Mouse (Mus musculus) hindbrain, embryonic 13.5 days (tissue): ENCODE data around the gene Crhr2. TPM values are rescaled to one million over a fixed set of nuclear protein-coding genes. Genes with fewer than 3 reads are reported as not detected.

ENCODE experiments used
- ATAC-seq: fragments of 200-750 bp; cut with Nextera tagmentation; 2 replicates; pipeline ENCODE4 v1.8.0; 2017; ENCODE audit warnings: moderate TSS enrichment; ENCODE audit not compliant: low FRiP score
- H3K27ac ChIP-seq: fragments of 300-500 bp; sonication (generic); 2 replicates; pipeline ENCODE4 v1.5.1; 2015; ENCODE audit warnings: inconsistent platforms, mild to moderate bottlenecking, moderate library complexity
- H3K27me3 ChIP-seq: fragments of 300-500 bp; sonication (generic); 2 replicates; pipeline ENCODE4 v1.6.1; 2015; ENCODE audit warnings: mild to moderate bottlenecking, inconsistent platforms
- H3K36me3 ChIP-seq: fragments of 300-500 bp; sonication (generic); 2 replicates; pipeline ENCODE4 v1.6.1; 2015; ENCODE audit warnings: mild to moderate bottlenecking, inconsistent platforms
- H3K4me1 ChIP-seq: fragments of 300-500 bp; sonication (generic); replicated peaks from 2 replicates; pipeline ENCODE4 v1.6.1; 2015; ENCODE audit warnings: inconsistent platforms
- H3K4me2 ChIP-seq: fragments of 300-500 bp; sonication (generic); 2 replicates; pipeline ENCODE4 v1.6.1; 2015; ENCODE audit warnings: inconsistent platforms, mild to moderate bottlenecking, moderate library complexity
- H3K4me3 ChIP-seq: fragments of 300-500 bp; sonication (generic); 2 replicates; pipeline ENCODE4 v1.5.1; 2015; ENCODE audit warnings: mild to moderate bottlenecking, inconsistent platforms
- H3K9ac ChIP-seq: fragments of 300-500 bp; sonication (generic); 2 replicates; pipeline ENCODE4 v1.6.1; 2015; ENCODE audit warnings: mild to moderate bottlenecking, inconsistent platforms
- H3K9me3 ChIP-seq: fragments of 300-500 bp; sonication (generic); 2 replicates; pipeline ENCODE4 v1.6.1; 2016; ENCODE audit warnings: inconsistent platforms
- WGBS: fragments of 180-500 bp; shearing (Covaris S2); methylation state at CpG from one replicate; pipeline ENCODE4 v1.1.7; 2015; 5-methylcytosine and 5-hydroxymethylcytosine counted together
- polyA plus RNA-seq: library from polyadenylated mRNA; unstranded; fragments of >200 nt; fragmentation: Nextera tagmentation; extraction: Ambion mirVana; gene quantifications from 2 replicates; pipeline ENCODE4 v1.2.1, GENCODE M21; 2015

Crhr2 gene
- polyA plus RNA-seq, 1 experiment from 2014 or later: 0.48 TPM

GRCm38 (mm10) chr6:55108358-55108757 lies 24.5 kb downstream of the Crhr2 start:
- H3K4me1 ChIP-seq: no peaks in the 10 kb centered on the region
- no peak overlapping the region for H3K4me3 ChIP-seq
- H3K27me3 ChIP-seq: peaks cover 44% of the 10 kb centered on the region
- H3K36me3 ChIP-seq: no peaks in the 10 kb centered on the region
- H3K9ac ChIP-seq: no peak overlapping the region
- no peak for ATAC-seq
- H3K9me3 ChIP-seq: no peaks in the 10 kb centered on the region; the same call in 1 of the 2 replicates
- no peak overlapping the region for H3K27ac ChIP-seq
- WGBS: 20% methylated on average over 7 of the region's 7 CpGs
- no peak overlapping the region for H3K4me2 ChIP-seq

- no peak overlapping the region for H3K27ac ChIP-seq
- no peaks in the 10 kb centered on the region for H3K27me3 ChIP-seq
- no peak overlapping the region for H3K4me3 ChIP-seq
- no peak for ATAC-seq
- no peak overlapping the region for H3K9ac ChIP-seq
- no peaks in the 10 kb centered on the region for H3K9me3 ChIP-seq
- WGBS: 86% methylated on average over 5 of the region's 5 CpGs
- no peaks in the 10 kb centered on the region for H3K36me3 ChIP-seq
- no peak overlapping the region for H3K4me2 ChIP-seq
- peaks cover 5% of the 10 kb centered on the region for H3K4me1 ChIP-seq
These were observed 34.2 kb downstream of the Crhr2 start for GRCm38 (mm10) chr6:55098603-55099002.

- no peaks in the 10 kb centered on the region for H3K9me3 ChIP-seq
- no peak overlapping the region for H3K4me2 ChIP-seq
- no peak overlapping the region for H3K9ac ChIP-seq
- WGBS: 79% methylated on average over 5 of the region's 5 CpGs
- H3K27me3 ChIP-seq: no peaks in the 10 kb centered on the region
- peaks cover 7% of the 10 kb centered on the region for H3K4me1 ChIP-seq
- ATAC-seq: no peak
- no peak overlapping the region for H3K4me3 ChIP-seq
- H3K36me3 ChIP-seq: no peaks in the 10 kb centered on the region
- H3K27ac ChIP-seq: no peak overlapping the region
These were observed 34.8 kb downstream of the Crhr2 start for GRCm38 (mm10) chr6:55098030-55098429.

GRCm38 (mm10) chr6:55093431-55094146 lies 39.2 kb downstream of the Crhr2 start:
- 47% methylated on average over 6 of the region's 6 CpGs for WGBS
- no peak overlapping the region for H3K9ac ChIP-seq
- no peaks in the 10 kb centered on the region for H3K36me3 ChIP-seq
- H3K9me3 ChIP-seq: no peaks in the 10 kb centered on the region
- peak; percentile 65 for ATAC-seq
- peak overlapping the region; percentile 35; the same call in 1 of the 2 replicates for H3K27ac ChIP-seq
- H3K4me2 ChIP-seq: no peak overlapping the region
- H3K4me3 ChIP-seq: no peak overlapping the region
- H3K27me3 ChIP-seq: 0 out of 2 replicates have a peak, but pooled peaks cover 3% of the 10 kb centered on the region
- H3K4me1 ChIP-seq: peaks cover 7% of the 10 kb centered on the region

GRCm38 (mm10) chr6:55091396-55091795 lies 41.4 kb downstream of the Crhr2 start:
- H3K27me3 ChIP-seq: 0 out of 2 replicates have a peak, but pooled peaks cover 3% of the 10 kb centered on the region
- no peak overlapping the region for H3K4me2 ChIP-seq
- no peak for ATAC-seq
- no peak overlapping the region for H3K4me3 ChIP-seq
- no peak overlapping the region for H3K9ac ChIP-seq
- no peaks in the 10 kb centered on the region for H3K9me3 ChIP-seq
- H3K4me1 ChIP-seq: peaks cover 7% of the 10 kb centered on the region
- 97% methylated on average over 9 of the region's 9 CpGs for WGBS
- no peaks in the 10 kb centered on the region for H3K36me3 ChIP-seq
- no peak overlapping the region for H3K27ac ChIP-seq

GRCm38 (mm10) chr6:55090639-55091038 lies 42.2 kb downstream of the Crhr2 start:
- no peaks in the 10 kb centered on the region for H3K36me3 ChIP-seq
- no peak overlapping the region for H3K4me3 ChIP-seq
- no peaks in the 10 kb centered on the region for H3K9me3 ChIP-seq
- H3K4me2 ChIP-seq: no peak overlapping the region
- ATAC-seq: no peak
- H3K4me1 ChIP-seq: peaks cover 7% of the 10 kb centered on the region
- WGBS: 42% methylated on average over 4 of the region's 4 CpGs
- H3K9ac ChIP-seq: no peak overlapping the region
- H3K27ac ChIP-seq: no peak overlapping the region
- H3K27me3 ChIP-seq: 0 out of 2 replicates have a peak, but pooled peaks cover 3% of the 10 kb centered on the region

GRCm38 (mm10) chr6:55087355-55087754 lies 45.5 kb downstream of the Crhr2 start:
- H3K9me3 ChIP-seq: no peaks in the 10 kb centered on the region
- no peak overlapping the region for H3K4me2 ChIP-seq
- no peak for ATAC-seq
- no peak overlapping the region for H3K4me3 ChIP-seq
- H3K4me1 ChIP-seq: no peaks in the 10 kb centered on the region
- WGBS: 68% methylated on average over 4 of the region's 4 CpGs
- no peaks in the 10 kb centered on the region for H3K36me3 ChIP-seq
- H3K27me3 ChIP-seq: 0 out of 2 replicates have a peak, but pooled peaks cover under 1% of the 10 kb centered on the region
- H3K9ac ChIP-seq: no peak overlapping the region
- H3K27ac ChIP-seq: no peak overlapping the region

GRCm38 (mm10) chr6:55082261-55083051 lies 50.4 kb downstream of the Crhr2 start:
- Histone ChIP-seq H3K36me3 (peaks cover 41% of the 10 kb centered on the region), H3K4me1 (no peaks in the 10 kb centered on the region), H3K27me3 (no peaks in the 10 kb centered on the region), H3K9me3 (no peaks in the 10 kb centered on the region), H3K9ac (no peak overlapping the region), H3K4me2 (no peak overlapping the region), H3K27ac (no peak overlapping the region), H3K4me3 (no peak overlapping the region)
- 88% methylated on average over 7 of the region's 7 CpGs for WGBS
- ATAC-seq: 0 out of 2 replicates have a peak, but pooled peaks have one; percentile 38

GRCm38 (mm10) chr6:55081379-55081778 lies 51.4 kb downstream of the Crhr2 start:
- H3K4me3 ChIP-seq: no peak overlapping the region
- H3K36me3 ChIP-seq: peaks cover 52% of the 10 kb centered on the region
- no peak overlapping the region for H3K4me2 ChIP-seq
- 96% methylated on average over 3 of the region's 3 CpGs for WGBS
- H3K27me3 ChIP-seq: no peaks in the 10 kb centered on the region
- H3K9ac ChIP-seq: no peak overlapping the region
- no peaks in the 10 kb centered on the region for H3K4me1 ChIP-seq
- no peak overlapping the region for H3K27ac ChIP-seq
- no peak for ATAC-seq
- no peaks in the 10 kb centered on the region for H3K9me3 ChIP-seq

GRCm38 (mm10) chr6:55076561-55077255 lies 56.1 kb downstream of the Crhr2 start:
- ATAC-seq: no peak
- no peaks in the 10 kb centered on the region for H3K4me1 ChIP-seq
- H3K27ac ChIP-seq: no peak overlapping the region
- no peak overlapping the region for H3K4me3 ChIP-seq
- 89% methylated on average over 4 of the region's 4 CpGs for WGBS
- peaks cover 86% of the 10 kb centered on the region for H3K36me3 ChIP-seq
- H3K9ac ChIP-seq: no peak overlapping the region
- H3K9me3 ChIP-seq: no peaks in the 10 kb centered on the region
- H3K27me3 ChIP-seq: no peaks in the 10 kb centered on the region
- H3K4me2 ChIP-seq: no peak overlapping the region

GRCm38 (mm10) chr6:55065903-55066302 lies 66.9 kb downstream of the Crhr2 start:
- Histone ChIP-seq H3K4me3 (no peak overlapping the region), H3K4me1 (no peaks in the 10 kb centered on the region), H3K36me3 (peaks cover 85% of the 10 kb centered on the region), H3K9ac (no peak overlapping the region), H3K27me3 (no peaks in the 10 kb centered on the region), H3K27ac (no peak overlapping the region), H3K4me2 (no peak overlapping the region), H3K9me3 (no peaks in the 10 kb centered on the region)
- WGBS: 95% methylated on average over 2 of the region's 2 CpGs
- no peak for ATAC-seq

- H3K27me3 ChIP-seq: no peaks in the 10 kb centered on the region
- peaks cover 92% of the 10 kb centered on the region for H3K36me3 ChIP-seq
- H3K27ac ChIP-seq: no peak overlapping the region
- no peak overlapping the region for H3K9ac ChIP-seq
- H3K9me3 ChIP-seq: no peaks in the 10 kb centered on the region
- no peak for ATAC-seq
- 94% methylated on average over 7 of the region's 7 CpGs for WGBS
- no peak overlapping the region for H3K4me3 ChIP-seq
- no peaks in the 10 kb centered on the region for H3K4me1 ChIP-seq
- no peak overlapping the region for H3K4me2 ChIP-seq
These were observed 68.4 kb downstream of the Crhr2 start for GRCm38 (mm10) chr6:55064477-55064827.
